Mouse (Mus musculus) intestine, embryonic 14.5 days (tissue): ENCODE results near the gene Irs2. TPM values are rescaled to one million over a fixed set of nuclear protein-coding genes. Genes with fewer than 3 reads are reported as not detected.
A peak's percentile ranks its signal among the peaks of the same experiment; 100 is the strongest.

Experiments
- ATAC-seq: fragments of 200-750 bp; cut with Nextera tagmentation; replicated peaks from 2 replicates; pipeline ENCODE4 v1.8.0; 2017; ENCODE audit warnings: low read depth, moderate number of reproducible peaks, moderate TSS enrichment, moderate library complexity; ENCODE audit not compliant: low FRiP score, low TSS enrichment
- DNase-seq: peaks from one replicate; pipeline ENCODE4 v3.0.0-alpha.2; 2018; ENCODE audit warnings: low spot score
- H3K27ac ChIP-seq: fragments of 300-500 bp; sonication (generic); 2 replicates; pipeline ENCODE4 v1.5.1; 2014; ENCODE audit warnings: low read depth, mild to moderate bottlenecking, control low read depth
- H3K27me3 ChIP-seq: fragments of 300-500 bp; sonication (generic); replicated peaks from 2 replicates; pipeline ENCODE4 v1.6.1; 2014; ENCODE audit warnings: low read length, control low read depth; ENCODE audit not compliant: control insufficient read depth, insufficient read depth
- H3K36me3 ChIP-seq: fragments of 300-500 bp; sonication (generic); 2 replicates; pipeline ENCODE4 v1.6.1; 2014; ENCODE audit warnings: low read length, control low read depth; ENCODE audit not compliant: control insufficient read depth, insufficient read depth
- H3K4me1 ChIP-seq: fragments of 300-500 bp; sonication (generic); replicated peaks from 2 replicates; pipeline ENCODE4 v1.6.1; 2014; ENCODE audit warnings: low read length, control low read depth, mixed read lengths; ENCODE audit not compliant: control insufficient read depth, insufficient read depth
- H3K4me2 ChIP-seq: fragments of 300-500 bp; sonication (generic); 2 replicates; pipeline ENCODE4 v1.6.1; 2014; ENCODE audit warnings: low read length
- H3K4me3 ChIP-seq: fragments of 300-500 bp; sonication (generic); 2 replicates; pipeline ENCODE4 v1.5.1; 2014; ENCODE audit warnings: low read depth, low read length, control low read depth, mixed read lengths
- H3K9ac ChIP-seq: fragments of 300-500 bp; sonication (generic); 2 replicates; pipeline ENCODE4 v1.6.1; 2014; ENCODE audit warnings: mild to moderate bottlenecking, low read length
- H3K9me3 ChIP-seq: fragments of 300-500 bp; sonication (generic); 2 replicates; pipeline ENCODE4 v1.6.1; 2016; ENCODE audit warnings: low read length, control low read depth; ENCODE audit not compliant: control insufficient read depth
- WGBS: fragments of 180-500 bp; shearing (Covaris S2); extraction: QIAGEN DNeasy Blood & Tissue Kit; methylation state at CpG from one replicate; pipeline ENCODE4 v1.1.7; 2014; 5-methylcytosine and 5-hydroxymethylcytosine counted together
- polyA plus RNA-seq: library from polyadenylated mRNA; unstranded; fragments of >200 nt; fragmentation: Nextera tagmentation; extraction: Ambion mirVana; gene quantifications from 2 replicates; pipeline ENCODE4 v1.2.1, GENCODE M21; 2014

The Irs2 gene
- polyA plus RNA-seq, 1 experiment from 2014 or later: 5.5 TPM

- Histone ChIP-seq H3K4me3 (no peak overlapping the region), H3K27me3 (no peaks in the 10 kb centered on the region), H3K9ac (no peak overlapping the region), H3K36me3 (peaks cover 12% of the 10 kb centered on the region; the same call in 1 of the 2 replicates), H3K27ac (no peak overlapping the region), H3K4me1 (peaks cover 62% of the 10 kb centered on the region), H3K4me2 (no peak overlapping the region), H3K9me3 (no peaks in the 10 kb centered on the region)
- ATAC-seq: no peak
- 77% methylated on average over 4 of the region's 4 CpGs for WGBS
- no peak for DNase-seq
Measured at GRCm38 (mm10) chr8:10999538-10999937, 8.7 kb downstream of the Irs2 start.

- H3K36me3 ChIP-seq: peaks cover 12% of the 10 kb centered on the region; the same call in 1 of the 2 replicates
- H3K9me3 ChIP-seq: no peaks in the 10 kb centered on the region
- H3K4me2 ChIP-seq: no peak overlapping the region
- peaks cover 32% of the 10 kb centered on the region for H3K4me1 ChIP-seq
- ATAC-seq: no peak
- H3K27me3 ChIP-seq: no peaks in the 10 kb centered on the region
- no peak for DNase-seq
- 82% methylated on average over 2 of the region's 2 CpGs for WGBS
- no peak overlapping the region for H3K4me3 ChIP-seq
- H3K9ac ChIP-seq: no peak overlapping the region
- H3K27ac ChIP-seq: no peak overlapping the region
Measured at GRCm38 (mm10) chr8:10996247-10996646, 12.0 kb downstream of the Irs2 start.

- H3K9me3 ChIP-seq: no peaks in the 10 kb centered on the region
- WGBS: 66% methylated on average over 2 of the region's 2 CpGs
Measured at GRCm38 (mm10) chr8:10995756-10996155, 12.5 kb downstream of the Irs2 start.

GRCm38 (mm10) chr8:10994390-10994954 lies 13.8 kb downstream of the Irs2 start:
- H3K9me3 ChIP-seq: no peaks in the 10 kb centered on the region
- H3K4me2 ChIP-seq: no peak overlapping the region
- H3K27ac ChIP-seq: no peak overlapping the region
- no peak for ATAC-seq
- WGBS: 92% methylated on average over 6 of the region's 6 CpGs
- H3K4me3 ChIP-seq: no peak overlapping the region
- no peak overlapping the region for H3K9ac ChIP-seq
- H3K36me3 ChIP-seq: peaks cover 12% of the 10 kb centered on the region; the same call in 1 of the 2 replicates
- no peak for DNase-seq
- H3K27me3 ChIP-seq: no peaks in the 10 kb centered on the region
- peaks cover 19% of the 10 kb centered on the region for H3K4me1 ChIP-seq

More at GRCm38 (mm10) chr8:10995756-10996155, 12.5 kb downstream of the Irs2 start:
- Histone ChIP-seq H3K4me2 (no peak overlapping the region), H3K4me1 (peaks cover 32% of the 10 kb centered on the region), H3K36me3 (peaks cover 12% of the 10 kb centered on the region; the same call in 1 of the 2 replicates), H3K4me3 (no peak overlapping the region), H3K27me3 (no peaks in the 10 kb centered on the region), H3K27ac (no peak overlapping the region), H3K9ac (no peak overlapping the region)
- ATAC-seq: no peak
- DNase-seq: no peak

GRCm38 (mm10) chr8:10993582-10994216 lies 14.6 kb downstream of the Irs2 start:
- Histone ChIP-seq H3K36me3 (peaks cover 10% of the 10 kb centered on the region; the same call in 1 of the 2 replicates), H3K9me3 (no peaks in the 10 kb centered on the region), H3K9ac (no peak overlapping the region), H3K27me3 (no peaks in the 10 kb centered on the region), H3K4me3 (no peak overlapping the region), H3K4me1 (peaks cover 16% of the 10 kb centered on the region), H3K27ac (no peak overlapping the region), H3K4me2 (no peak overlapping the region)
- peak; percentile 50; the same call in 1 of the 2 replicates for ATAC-seq
- WGBS: 77% methylated on average over 10 of the region's 10 CpGs
- no peak for DNase-seq

GRCm38 (mm10) chr8:10992081-10992480 lies 16.2 kb downstream of the Irs2 start:
- H3K27ac ChIP-seq: no peak overlapping the region
- no peak overlapping the region for H3K4me2 ChIP-seq
- no peak overlapping the region for H3K4me3 ChIP-seq
- 81% methylated on average over 8 of the region's 8 CpGs for WGBS
- ATAC-seq (no peak), DNase-seq (no peak)
- H3K9ac ChIP-seq: no peak overlapping the region
- peaks cover 2% of the 10 kb centered on the region; the same call in 1 of the 2 replicates for H3K36me3 ChIP-seq
- H3K9me3 ChIP-seq: no peaks in the 10 kb centered on the region
- H3K4me1 ChIP-seq: peaks cover 16% of the 10 kb centered on the region
- no peaks in the 10 kb centered on the region for H3K27me3 ChIP-seq

GRCm38 (mm10) chr8:10991323-10991722 lies 16.9 kb downstream of the Irs2 start:
- H3K27ac ChIP-seq: no peak overlapping the region
- no peak overlapping the region for H3K4me3 ChIP-seq
- H3K27me3 ChIP-seq: no peaks in the 10 kb centered on the region
- DNase-seq (no peak), ATAC-seq (no peak)
- H3K4me1 ChIP-seq: peaks cover 16% of the 10 kb centered on the region
- H3K4me2 ChIP-seq: no peak overlapping the region
- 83% methylated on average over 2 of the region's 2 CpGs for WGBS
- no peak overlapping the region for H3K9ac ChIP-seq
- H3K36me3 ChIP-seq: peaks cover 4% of the 10 kb centered on the region
- H3K9me3 ChIP-seq: no peaks in the 10 kb centered on the region

- Histone ChIP-seq H3K27me3 (no peaks in the 10 kb centered on the region), H3K9me3 (no peaks in the 10 kb centered on the region), H3K4me2 (no peak overlapping the region), H3K36me3 (peaks cover 12% of the 10 kb centered on the region), H3K9ac (no peak overlapping the region), H3K27ac (no peak overlapping the region), H3K4me1 (peaks cover 11% of the 10 kb centered on the region), H3K4me3 (no peak overlapping the region)
- ATAC-seq (no peak), DNase-seq (no peak)
- WGBS: 44% methylated on average over 10 of the region's 10 CpGs
Measured at GRCm38 (mm10) chr8:10990421-10991110, 17.7 kb downstream of the Irs2 start.
